Mouse (Mus musculus): ENCODE measurements around the gene Klc2.

DNA sequence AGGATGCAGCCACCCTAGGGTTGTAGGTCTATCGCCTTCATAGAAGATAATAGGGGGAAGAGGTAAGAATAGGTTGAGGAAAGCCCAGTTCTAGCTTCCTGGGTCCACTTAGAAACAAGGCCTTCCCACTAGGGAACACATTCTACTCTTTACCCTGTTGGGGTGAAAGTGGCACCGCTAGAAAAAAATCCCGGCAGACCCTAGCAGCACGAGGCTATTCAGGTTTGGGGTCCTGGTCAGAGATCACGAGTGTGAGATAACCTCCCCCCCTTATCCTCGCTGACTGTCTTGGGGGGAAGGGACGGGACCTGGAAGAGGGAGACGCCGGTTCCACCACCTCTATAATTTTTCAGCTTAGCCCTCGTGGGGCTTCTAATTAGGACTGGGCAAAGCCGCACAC lies 47.3 kb downstream of the Klc2 start:
- TF ChIP-seq CTCF (IDR thresholded peaks at IDR 0.05; ENCODE audit: control insufficient read depth, insufficient read depth, low read length) (no peak), POLR2A (IDR thresholded peaks at IDR 0.05; ENCODE audit: borderline replicate concordance, control insufficient read depth, low read depth, low read length) (no peak)
